Mouse (Mus musculus) lung, postnatal 0 days (tissue): Measurements from ENCODE around the gene Phkb.

Experiments used
- CTCF ChIP-seq: IDR thresholded peaks from 2 replicates; pipeline ENCODE4 v1.5.1; 2016; ENCODE audit warnings: antibody characterized with exemption, mild to moderate bottlenecking
- EP300 ChIP-seq: IDR thresholded peaks from 2 replicates; pipeline ENCODE4 v1.6.1; 2016; ENCODE audit warnings: antibody characterized with exemption, mild to moderate bottlenecking, control low read depth

DNA sequence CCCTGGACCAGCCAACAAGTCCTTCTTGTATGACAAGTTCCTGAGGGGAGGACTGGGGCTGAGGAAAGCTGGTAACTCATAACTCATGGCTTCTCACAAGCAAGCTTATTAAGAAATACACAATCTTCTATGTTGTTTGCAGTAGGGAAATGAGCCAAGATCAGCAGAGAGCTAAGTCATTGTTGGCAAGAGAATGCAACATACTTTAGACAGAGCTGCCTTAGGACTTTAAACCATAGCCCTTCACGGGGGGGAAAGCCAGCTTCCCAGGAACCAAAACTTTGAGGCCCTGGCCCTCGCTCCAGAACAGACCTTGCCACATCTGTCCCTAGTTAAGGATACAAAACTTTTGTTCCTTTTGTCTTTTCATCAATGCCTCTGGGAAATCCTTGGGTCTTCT is 30.9 kb downstream of the Phkb start:
- TF ChIP-seq CTCF, result no peak
- TF ChIP-seq EP300, result no peak
